Mouse (Mus musculus) adrenal gland, adult 2 months (tissue): ENCODE data around the gene Hist2h3c1. TPM values are rescaled to one million over a fixed set of nuclear protein-coding genes. Genes with fewer than 3 reads are reported as not detected.
"Not testable (repeated sequence)": the region's sequence is repeated elsewhere in the genome, so short reads cannot be mapped to it uniquely, and the experiment has no call there.

ENCODE experiments used
- DNase-seq: peaks from one replicate; pipeline ENCODE4 v3.0.0; 2021
- polyA plus RNA-seq: library from polyadenylated mRNA; depleted of rRNA; stranded (reverse); fragments of >200 nt; gene quantifications from 2 replicates; pipeline ENCODE4 v1.2.3, GENCODE M21; 2012
- total RNA-seq, 2 experiments: library from RNA; stranded (reverse); gene quantifications; 2 replicates each; pipeline ENCODE4 v1.2.3; 2021

Gene Hist2h3c1
- total and polyA plus RNA-seq, 3 experiments, result 2.0 TPM; not detected in 2

DNA sequence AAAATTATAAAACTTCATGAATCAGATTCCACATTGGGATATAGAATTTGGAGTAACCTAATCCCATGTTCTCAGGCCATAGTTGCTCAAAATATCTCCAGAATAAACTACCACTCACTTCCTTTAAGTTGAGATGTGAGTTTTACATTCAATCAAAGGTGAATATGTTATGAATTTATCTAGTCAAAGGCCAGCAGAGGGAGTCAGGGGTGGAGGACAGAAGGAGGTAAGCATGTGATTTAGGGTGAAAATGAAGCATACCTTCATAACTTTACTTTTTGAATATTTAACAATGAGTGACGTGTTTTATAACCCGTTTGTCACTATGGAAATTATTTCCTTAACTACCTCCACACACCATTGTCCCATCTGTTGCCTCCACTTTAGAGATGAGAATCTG is 11.6 kb upstream of the Hist2h3c1 start:
- DNase-seq, result no peak

DNA sequence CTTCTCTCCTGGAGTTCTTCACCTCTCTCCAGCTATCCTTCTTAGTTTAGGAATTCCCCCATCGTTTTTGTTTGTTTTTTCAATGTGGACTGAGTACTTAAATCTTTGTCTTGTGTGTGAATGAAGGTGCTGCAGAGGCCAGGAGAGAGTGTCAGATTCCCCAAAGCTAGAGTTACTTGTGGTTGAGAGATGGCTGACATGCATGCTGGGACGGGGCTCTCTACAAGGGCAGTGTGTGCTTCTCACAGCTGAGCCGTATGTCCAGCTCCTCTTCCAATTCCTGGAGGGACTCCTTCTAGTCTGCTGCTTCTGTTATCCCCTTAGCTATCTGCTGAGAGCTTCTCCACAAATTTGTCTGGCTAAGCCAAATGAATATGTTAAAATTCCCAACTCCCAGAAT is 10.6 kb upstream of the Hist2h3c1 start:
- DNase-seq, result no peak

DNA sequence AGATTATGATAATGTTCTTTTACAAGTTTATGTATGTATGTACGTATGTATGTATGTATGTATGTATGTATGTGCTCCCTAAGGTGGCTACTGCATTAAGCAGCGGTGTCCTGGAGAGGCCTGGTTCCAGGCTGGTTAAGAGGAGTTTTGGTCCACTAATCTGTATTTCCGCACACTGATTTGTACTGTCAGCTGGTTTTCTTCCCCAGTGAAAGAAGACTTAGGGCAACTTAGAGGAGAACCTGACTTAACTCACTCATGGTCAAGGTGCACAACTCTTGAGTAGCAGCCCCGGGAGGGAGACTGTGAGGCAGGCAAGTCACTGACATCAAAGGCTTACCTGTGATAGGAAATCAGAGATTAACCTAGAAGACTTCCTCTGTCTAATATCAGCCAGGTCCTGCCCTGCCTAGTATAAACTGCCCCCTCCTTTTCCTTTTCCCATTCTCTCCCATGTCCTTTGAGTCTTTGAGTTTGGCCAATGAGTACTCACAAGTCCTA is 9.6 kb upstream of the Hist2h3c1 start:
- no peak for DNase-seq

DNA sequence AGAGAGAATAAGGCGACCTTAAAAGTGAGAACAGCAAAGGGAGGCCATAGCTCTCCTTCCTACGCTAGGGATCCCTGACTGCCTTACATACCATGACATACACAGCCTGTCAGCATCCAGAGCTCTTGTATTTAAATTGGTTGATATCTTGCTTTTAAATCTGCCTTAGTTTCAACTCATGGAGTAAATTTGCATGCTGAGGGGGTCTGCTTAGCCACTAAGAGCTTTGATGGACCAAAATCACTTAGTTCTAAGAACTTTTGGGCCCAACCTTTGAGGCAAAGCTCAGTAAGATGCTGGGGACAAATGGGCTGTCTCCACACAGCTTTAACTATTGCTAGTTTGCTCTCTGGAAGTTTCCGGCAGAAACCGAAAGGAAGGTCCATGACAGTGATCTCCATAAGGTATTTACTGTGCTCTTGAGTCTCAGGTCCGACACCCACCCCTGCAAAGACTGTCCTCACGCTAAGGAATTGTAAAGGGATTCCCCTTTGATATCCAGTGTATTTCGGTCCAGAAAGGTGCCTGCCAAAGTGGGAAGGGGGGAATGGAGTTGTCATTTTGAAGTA is 9.1 kb upstream of the Hist2h3c1 start:
- no peak for DNase-seq

DNA sequence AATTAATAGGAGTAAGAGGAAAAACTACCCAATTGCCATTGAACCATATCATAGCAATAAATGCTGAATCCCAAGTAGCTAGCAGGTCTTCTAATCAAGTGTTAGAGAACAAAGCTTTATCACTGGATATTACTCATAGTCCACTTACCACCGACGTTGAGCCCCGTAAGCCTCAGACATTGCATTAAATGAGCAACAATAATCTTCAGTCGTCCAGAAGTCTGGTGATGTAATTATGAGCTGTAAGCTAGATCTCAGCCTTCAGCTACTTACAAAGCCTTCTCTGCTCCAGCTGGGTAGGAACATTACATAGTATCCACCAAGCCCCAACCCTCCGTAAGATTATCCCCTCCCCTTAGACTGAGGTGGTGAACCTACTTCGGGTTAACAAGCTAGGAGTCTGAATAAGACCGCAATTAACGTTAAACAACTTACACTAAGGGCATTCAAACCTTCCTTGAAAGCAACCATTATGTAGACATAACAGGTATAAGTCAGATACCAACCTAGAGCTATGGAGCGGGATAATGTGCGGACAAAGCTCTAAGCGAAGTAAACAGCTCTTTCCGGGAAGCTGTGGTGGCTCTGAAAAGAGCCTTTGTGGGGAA is 8.5 kb upstream of the Hist2h3c1 start:
- no peak for DNase-seq

DNA sequence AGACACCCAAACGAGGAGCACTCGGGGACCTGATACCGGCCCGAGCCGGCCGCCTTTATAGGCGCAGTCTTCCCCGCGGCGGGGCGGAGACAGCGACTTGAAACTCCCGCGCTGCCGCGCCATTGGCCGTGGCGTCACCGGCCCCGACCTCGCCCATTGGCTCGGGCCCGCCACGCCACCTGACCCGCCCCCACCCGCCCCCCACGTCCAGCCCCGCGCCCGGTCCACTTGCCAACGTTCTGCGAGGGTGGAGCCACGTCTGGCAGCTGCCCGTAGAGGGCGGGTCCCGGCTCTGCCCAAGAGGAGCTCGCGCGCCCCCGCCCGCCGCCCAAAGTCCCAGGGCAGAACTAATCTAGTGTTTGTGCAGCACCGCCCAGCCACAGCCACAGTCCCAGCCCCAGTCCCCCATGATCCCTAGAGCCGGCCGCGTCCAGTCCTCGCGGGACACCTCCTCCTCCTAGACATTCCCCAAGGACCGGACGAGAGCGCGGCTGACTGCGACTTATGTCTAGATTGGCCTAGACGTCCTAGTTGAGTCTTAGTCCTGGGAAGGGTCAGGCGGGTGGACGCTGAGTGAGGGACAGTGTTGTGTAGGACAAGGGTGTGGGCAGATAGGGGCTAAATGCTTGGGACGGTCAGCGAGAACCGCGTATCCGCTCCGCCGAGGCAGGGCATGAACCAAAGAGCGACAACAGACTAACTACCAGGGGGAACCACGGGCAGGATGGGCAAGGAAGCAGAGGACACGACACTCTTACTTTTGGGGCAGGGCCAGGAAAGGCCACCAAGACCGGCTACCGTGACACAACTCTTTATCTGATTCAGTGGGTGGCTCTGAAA is 7.3 kb upstream of the Hist2h3c1 start, which contains the start of gene Hist2h3c2:
TSS of gene Hist2h3c2 (minus strand) at position 174 of the 840 bp plus-strand sequence.
- peak; percentile 77 for DNase-seq

DNA sequence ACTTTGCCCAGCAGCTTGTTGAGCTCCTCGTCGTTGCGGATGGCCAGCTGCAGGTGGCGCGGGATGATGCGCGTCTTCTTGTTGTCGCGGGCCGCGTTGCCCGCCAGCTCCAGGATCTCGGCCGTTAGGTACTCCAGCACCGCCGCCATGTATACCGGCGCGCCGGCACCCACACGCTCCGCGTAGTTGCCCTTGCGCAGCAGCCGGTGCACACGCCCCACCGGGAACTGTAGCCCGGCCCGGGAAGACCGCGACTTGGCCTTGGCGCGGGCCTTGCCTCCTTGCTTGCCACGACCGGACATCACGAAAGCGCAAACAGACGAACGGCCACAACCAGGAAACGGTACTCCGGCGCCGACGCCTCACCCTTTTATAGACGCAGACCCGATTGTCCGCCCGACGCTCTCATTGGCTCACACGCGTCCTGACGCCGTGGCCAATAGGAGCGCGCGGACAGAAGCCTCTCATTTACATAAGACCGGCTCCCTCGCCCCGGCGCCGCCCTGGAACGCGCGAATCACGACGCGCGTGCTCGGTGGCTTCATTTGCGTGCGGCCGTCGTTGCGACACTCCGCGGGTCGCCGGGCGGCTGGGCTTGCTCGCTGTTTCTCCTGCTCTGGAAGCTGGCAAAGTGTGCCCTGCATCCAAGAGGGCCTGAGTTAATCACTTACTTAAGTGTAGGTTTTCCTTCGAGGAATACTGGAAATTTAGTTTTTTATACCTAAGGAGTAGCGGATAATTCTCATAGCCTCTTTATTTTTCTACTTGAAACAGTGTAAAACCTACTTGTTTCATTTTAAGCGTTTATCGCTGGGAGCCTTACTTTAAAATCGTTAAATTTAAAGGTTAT is 6.3 kb upstream of the Hist2h3c1 start, which contains the start of gene Hist2h2aa2:
TSS of gene Hist2h2aa2 (minus strand) at position 328 of the 850 bp plus-strand sequence.
- peak; percentile 100 for DNase-seq

DNA sequence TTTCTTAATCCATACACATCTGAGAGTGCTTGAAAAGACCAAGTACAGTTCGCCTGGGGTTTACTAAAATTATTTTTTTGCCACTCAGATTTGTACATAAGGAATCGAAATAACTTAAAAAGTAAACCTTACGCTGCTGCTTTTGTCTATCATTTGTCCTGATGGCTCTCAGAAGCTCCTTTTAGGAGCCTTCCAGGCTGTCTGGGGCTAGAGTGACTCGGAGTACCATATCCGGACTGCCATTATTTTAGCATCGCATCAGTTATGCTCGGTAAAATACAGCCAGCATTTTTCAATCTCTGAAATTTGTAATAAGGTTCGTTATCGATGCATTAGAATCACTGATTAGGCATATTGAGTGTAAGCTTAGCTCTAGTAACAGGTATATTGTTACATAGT is 5.7 kb upstream of the Hist2h3c1 start:
- no peak for DNase-seq

DNA sequence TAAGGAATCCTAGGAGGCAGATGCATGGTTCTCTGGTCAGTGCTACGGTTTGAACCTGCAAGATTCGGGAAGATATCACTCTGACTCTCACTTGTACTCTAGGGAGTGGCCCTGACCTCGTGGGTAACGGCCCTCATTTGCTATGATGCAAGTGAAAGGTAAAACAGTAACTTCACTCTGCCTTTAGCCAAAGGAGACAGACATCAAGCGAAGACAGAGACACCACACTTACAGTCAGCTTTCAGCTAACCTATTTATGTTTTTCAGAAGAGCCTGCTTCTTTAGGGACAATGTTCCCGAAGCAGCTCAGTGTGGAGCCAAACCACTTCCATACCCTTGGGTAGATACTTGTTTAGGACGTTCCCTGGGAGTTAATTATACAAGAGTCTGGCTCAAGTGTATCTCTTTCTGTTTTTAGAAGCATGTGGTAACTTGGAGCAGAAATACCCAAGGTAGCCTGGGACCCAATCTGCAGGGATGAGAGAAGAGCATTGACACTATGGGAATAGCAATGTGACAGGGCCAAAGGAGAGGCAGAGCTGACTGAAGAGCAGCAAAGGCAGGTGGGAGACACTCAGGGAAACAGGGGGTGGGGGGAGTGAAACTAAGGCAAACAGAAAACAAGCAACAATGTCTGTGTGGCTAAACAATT is 2.4 kb upstream of the Hist2h3c1 start:
- DNase-seq, result no peak

DNA sequence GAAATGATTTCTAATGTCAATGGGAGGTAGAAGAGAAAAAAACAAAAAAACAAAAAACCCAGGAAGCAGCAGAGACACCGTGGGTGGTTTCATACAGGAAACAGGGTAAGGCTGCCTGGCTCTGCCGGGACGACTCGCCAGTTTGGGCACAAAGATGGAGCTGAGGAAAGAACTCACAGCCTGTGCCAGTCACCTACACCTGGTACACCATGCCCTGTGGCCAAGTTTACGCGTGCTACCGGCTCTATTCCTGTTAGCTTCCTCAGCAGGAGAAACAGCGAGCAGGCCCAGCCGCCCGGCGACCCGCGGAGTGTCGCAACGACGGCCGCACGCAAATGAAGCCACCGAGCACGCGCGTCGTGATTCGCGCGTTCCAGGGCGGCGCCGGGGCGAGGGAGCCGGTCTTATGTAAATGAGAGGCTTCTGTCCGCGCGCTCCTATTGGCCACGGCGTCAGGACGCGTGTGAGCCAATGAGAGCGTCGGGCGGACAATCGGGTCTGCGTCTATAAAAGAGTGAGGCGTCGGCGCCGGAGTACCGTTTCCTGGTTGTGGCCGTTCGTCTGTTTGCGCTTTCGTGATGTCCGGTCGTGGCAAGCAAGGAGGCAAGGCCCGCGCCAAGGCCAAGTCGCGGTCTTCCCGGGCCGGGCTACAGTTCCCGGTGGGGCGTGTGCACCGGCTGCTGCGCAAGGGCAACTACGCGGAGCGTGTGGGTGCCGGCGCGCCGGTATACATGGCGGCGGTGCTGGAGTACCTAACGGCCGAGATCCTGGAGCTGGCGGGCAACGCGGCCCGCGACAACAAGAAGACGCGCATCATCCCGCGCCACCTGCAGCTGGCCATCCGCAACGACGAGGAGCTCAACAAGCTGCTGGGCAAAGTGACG is 1.2 kb upstream of the Hist2h3c1 start, which contains the start of gene Hist2h2aa1:
TSS of gene Hist2h2aa1 (plus strand) at position 495 of the 884 bp plus-strand sequence.
- peak; percentile 93 for DNase-seq

DNA sequence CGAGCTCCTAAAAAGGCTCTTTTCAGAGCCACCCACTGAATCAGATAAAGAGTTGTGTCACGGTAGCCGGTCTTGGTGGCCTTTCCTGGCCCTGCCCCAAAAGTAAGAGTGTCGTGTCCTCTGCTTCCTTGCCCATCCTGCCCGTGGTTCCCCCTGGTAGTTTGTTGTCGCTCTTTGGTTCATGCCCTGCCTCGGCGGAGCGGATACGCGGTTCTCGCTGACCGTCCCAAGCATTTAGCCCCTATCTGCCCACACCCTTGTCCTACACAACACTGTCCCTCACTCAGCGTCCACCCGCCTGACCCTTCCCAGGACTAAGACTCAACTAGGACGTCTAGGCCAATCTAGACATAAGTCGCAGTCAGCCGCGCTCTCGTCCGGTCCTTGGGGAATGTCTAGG is 467 bp upstream of the Hist2h3c1 start:
- DNase-seq, result not testable (repeated sequence)

DNA sequence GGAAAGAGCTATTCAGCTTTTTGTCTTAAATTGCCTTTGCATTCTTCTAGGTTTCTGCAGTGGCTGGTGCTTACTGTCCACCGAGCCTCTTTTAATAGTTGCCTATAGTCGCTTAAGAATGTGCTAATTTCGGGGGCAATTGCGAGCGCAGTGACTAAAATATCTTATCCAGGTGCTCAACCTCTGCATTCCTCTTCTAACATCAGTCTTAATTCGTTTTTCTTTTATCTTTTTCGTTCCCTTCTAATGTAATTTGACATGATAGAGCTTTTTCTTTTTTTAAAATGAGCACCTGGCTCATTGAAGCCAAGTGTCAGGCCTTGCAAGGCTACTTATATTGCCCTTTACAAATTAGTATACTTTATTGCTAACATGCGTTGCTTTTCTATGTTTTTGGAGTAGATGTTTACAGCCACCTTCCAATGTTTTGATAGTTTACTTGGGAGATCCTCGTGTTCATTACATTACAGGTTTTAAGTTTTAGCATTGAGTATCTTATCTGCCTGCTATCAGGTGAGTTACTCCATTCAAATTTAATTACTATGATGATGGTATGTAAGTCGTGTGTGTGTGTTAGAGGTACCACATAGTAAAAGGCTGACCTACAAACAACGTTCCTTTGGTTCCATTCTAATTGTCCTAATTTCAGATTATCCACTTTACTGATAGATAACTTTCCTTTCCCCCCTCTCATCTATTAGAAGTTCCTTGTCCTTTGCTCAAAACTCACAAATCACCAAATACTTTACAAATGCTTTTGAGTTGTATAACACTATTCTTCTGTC is 1.1 kb downstream of the Hist2h3c1 start:
- DNase-seq, result no peak

DNA sequence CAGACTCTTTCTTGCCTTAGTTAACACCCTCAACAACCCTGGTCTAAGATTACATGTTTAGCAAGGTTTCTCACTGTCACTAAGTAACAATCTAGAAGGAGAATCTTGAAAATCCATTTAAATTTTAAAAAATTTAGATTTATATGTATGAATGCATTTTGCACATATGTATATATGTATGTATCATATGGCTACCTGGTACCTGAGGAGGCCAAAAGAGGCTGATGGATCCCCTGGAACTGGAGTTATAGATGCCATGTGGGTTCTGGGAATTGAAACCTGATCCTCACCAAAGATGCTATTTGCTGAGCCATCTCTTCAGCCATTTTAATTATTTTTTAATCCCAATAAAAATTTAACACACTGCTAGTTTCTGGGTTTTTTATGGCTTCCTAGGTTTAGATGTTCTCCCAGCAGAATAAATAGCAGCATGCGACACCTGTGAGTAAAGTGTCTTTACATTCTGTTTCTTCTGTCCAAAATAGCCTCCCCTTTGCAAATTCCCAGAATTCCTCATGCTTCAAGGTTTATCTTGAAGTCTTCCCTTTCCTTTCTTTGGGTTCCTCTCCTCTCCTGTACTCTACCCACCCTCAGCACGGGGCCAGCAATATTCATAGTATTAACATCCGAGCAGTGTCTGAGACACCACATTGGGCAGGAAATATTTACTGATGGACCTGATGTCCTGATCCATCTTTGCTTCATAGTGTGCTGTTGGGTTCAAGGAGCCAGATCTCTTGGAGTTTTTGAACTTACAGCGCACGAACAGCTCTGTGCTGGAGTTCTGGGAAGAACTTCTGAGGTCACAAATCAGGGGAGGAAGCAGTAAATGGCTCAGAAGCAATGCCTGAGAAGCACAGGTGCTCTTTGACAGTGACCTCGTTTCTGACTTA is 1.9 kb downstream of the Hist2h3c1 start:
- DNase-seq, result no peak

DNA sequence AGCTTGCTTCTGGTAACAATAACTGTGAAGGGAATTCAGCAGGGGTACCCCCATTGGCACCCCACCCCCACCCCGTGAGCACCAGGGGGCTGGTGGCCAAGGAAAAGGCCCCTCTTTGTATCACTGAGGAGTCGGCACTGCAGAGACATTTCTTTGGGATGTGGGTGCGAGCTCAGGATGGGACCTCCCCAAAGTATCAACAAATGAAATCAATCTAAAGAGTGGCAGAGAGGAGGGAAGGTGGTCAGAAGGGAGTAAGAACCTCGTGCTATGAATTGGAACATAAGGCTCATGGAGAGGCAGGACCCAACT is 2.5 kb downstream of the Hist2h3c1 start:
- no peak for DNase-seq

DNA sequence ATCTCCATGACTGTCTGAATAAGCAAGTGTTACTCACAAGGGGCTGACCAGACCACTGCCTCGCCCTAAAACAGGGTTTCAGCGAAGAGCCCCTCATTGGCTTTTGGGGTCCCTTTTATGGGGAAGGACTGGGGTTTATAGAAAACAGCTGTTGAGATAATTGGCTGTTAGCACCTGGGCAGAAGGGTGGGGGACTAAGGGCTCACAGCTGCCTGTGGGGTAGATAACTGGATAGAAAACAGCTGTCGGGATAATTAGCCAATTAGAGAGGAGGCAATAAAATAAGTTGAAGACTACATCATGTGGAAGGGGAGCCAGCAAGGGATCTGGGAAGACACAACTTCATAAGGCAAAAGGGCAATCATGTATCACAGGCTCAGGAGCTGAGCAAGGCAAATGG is 4.4 kb downstream of the Hist2h3c1 start:
- no peak for DNase-seq

DNA sequence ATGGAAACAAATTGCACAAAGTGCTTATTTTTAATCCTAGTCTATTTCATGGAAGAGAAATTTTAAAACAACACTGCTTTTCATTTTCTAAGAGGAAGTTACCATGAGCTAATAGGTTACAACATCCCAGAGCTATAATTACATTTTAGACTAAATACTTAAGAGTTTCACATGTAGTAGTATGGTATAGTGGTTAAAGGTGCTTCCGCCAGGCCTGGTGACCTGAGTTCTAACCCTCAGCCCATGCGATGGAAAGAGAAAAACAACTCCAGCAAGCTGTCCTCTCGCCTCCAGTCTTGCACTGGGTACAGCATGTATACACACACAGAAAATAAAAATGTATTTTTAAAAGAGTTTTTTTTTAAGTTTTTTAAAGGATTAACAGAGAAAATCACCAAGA is 5.3 kb downstream of the Hist2h3c1 start:
- no peak for DNase-seq

DNA sequence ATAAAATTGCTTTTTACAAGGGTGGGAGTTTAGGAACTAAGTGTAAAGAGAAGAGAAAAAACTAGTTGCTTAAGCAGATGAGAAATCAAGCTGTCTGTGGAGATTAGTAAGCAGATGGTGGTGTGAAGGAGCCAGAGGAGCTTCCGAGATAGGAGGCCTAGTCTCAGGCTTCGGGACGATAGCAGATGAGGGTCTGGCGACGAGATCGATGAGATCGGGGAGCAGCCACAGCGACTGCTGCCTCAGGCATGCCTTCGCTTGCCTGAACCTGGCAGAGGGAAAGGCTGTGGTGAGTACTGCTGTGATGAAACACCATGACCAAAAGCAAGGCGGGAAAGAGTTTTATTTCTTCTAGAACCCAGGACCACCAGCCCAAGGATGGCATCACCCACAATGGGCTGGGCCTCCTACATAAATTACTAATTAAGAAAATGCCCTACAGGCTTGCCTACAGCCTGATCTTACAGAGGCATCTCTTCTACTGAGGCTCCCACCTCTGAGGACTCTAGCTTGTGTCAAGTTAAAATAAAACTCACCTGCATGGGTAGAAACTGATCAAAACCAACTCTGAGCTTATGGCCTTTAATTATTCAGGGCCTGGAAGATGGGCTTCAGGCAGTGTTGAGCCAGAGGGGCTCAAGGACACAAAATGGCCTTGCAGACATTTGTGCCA is 8.3 kb downstream of the Hist2h3c1 start:
- no peak for DNase-seq
